Mouse (Mus musculus) testis, adult 2 months (tissue): ENCODE measurements around the gene Frs2. TPM values are rescaled to one million over a fixed set of nuclear protein-coding genes. Genes with fewer than 3 reads are reported as not detected.

ENCODE experiments used
- H3K27ac ChIP-seq: fragments of 200-500 bp; 2 replicates; pipeline ENCODE4 v1.5.1; 2012; ENCODE audit warnings: low read depth, low read length; ENCODE audit not compliant: control insufficient read depth, insufficient read depth
- H3K27me3 ChIP-seq: fragments of 200-500 bp; 2 replicates; pipeline ENCODE4 v1.6.1; 2012; ENCODE audit warnings: mild to moderate bottlenecking, low read length, moderate library complexity; ENCODE audit not compliant: control insufficient read depth, insufficient read depth
- H3K36me3 ChIP-seq: fragments of 200-500 bp; 2 replicates; pipeline ENCODE4 v1.6.1; 2012; ENCODE audit warnings: mild to moderate bottlenecking, low read length; ENCODE audit not compliant: control insufficient read depth, insufficient read depth
- H3K4me1 ChIP-seq: fragments of 200-500 bp; 2 replicates; pipeline ENCODE4 v1.6.1; 2012; ENCODE audit warnings: low read length; ENCODE audit not compliant: control insufficient read depth, insufficient read depth
- H3K4me3 ChIP-seq: fragments of 200-500 bp; 2 replicates; pipeline ENCODE4 v1.5.1; 2012; ENCODE audit warnings: low read depth, mild to moderate bottlenecking, low read length, moderate library complexity, mixed read lengths; ENCODE audit not compliant: control insufficient read depth
- CTCF ChIP-seq: fragments of 200-500 bp; IDR thresholded peaks from 2 replicates; pipeline ENCODE4 v1.5.1; 2012; ENCODE audit warnings: low read depth, mild to moderate bottlenecking, inconsistent platforms, low read length, moderate library complexity; ENCODE audit not compliant: control insufficient read depth, insufficient read depth, insufficient replicate concordance
- POLR2A ChIP-seq: fragments of 200-500 bp; IDR thresholded peaks from 2 replicates; pipeline ENCODE4 v1.6.1; 2012; ENCODE audit warnings: low read depth, mild to moderate bottlenecking, inconsistent platforms, low read length, moderate library complexity; ENCODE audit not compliant: control insufficient read depth
- polyA plus RNA-seq: library from polyadenylated mRNA; depleted of rRNA; stranded (reverse); fragments of >200 nt; gene quantifications from 2 replicates; pipeline ENCODE4 v1.2.3, GENCODE M21; 2012

Gene Frs2
- polyA plus RNA-seq, 1 experiment = 10.3 TPM

- Histone ChIP-seq H3K27me3 (no peaks in the 10 kb centered on the region), H3K4me3 (no peak overlapping the region), H3K4me1 (no peaks in the 10 kb centered on the region), H3K27ac (no peak overlapping the region), H3K36me3 (no peaks in the 10 kb centered on the region)
- TF ChIP-seq CTCF (no peak), POLR2A (no peak)
These were observed 29.9 kb downstream of the Frs2 start for GRCm38 (mm10) chr10:117118421-117118831.

- Histone ChIP-seq H3K4me1 (no peaks in the 10 kb centered on the region), H3K27ac (no peak overlapping the region), H3K36me3 (no peaks in the 10 kb centered on the region), H3K4me3 (no peak overlapping the region), H3K27me3 (no peaks in the 10 kb centered on the region)
- no peak for TF ChIP-seq POLR2A
- TF ChIP-seq CTCF = no peak
These were observed 32.7 kb downstream of the Frs2 start for GRCm38 (mm10) chr10:117115652-117116051.

GRCm38 (mm10) chr10:117112545-117112944 lies 35.8 kb downstream of the Frs2 start:
- no peaks in the 10 kb centered on the region for H3K27me3 ChIP-seq
- no peak overlapping the region for H3K4me3 ChIP-seq
- no peaks in the 10 kb centered on the region for H3K4me1 ChIP-seq
- H3K36me3 ChIP-seq = no peaks in the 10 kb centered on the region
- H3K27ac ChIP-seq = no peak overlapping the region
- TF ChIP-seq POLR2A (no peak), CTCF (no peak)

- H3K36me3 ChIP-seq = no peaks in the 10 kb centered on the region
- no peak for TF ChIP-seq POLR2A
- no peak for TF ChIP-seq CTCF
- no peaks in the 10 kb centered on the region for H3K4me1 ChIP-seq
- no peak overlapping the region for H3K4me3 ChIP-seq
- H3K27me3 ChIP-seq = no peaks in the 10 kb centered on the region
- no peak overlapping the region for H3K27ac ChIP-seq
These were observed 36.9 kb downstream of the Frs2 start for GRCm38 (mm10) chr10:117111455-117111854.

GRCm38 (mm10) chr10:117110271-117110670 lies 38.1 kb downstream of the Frs2 start:
- Histone ChIP-seq H3K4me3 (no peak overlapping the region), H3K4me1 (no peaks in the 10 kb centered on the region), H3K27ac (no peak overlapping the region), H3K27me3 (no peaks in the 10 kb centered on the region), H3K36me3 (no peaks in the 10 kb centered on the region)
- no peak for TF ChIP-seq CTCF
- no peak for TF ChIP-seq POLR2A

GRCm38 (mm10) chr10:117106686-117107085 lies 41.6 kb downstream of the Frs2 start:
- Histone ChIP-seq H3K36me3 (no peaks in the 10 kb centered on the region), H3K27ac (no peak overlapping the region), H3K4me3 (no peak overlapping the region), H3K27me3 (no peaks in the 10 kb centered on the region), H3K4me1 (no peaks in the 10 kb centered on the region)
- no peak for TF ChIP-seq POLR2A
- no peak for TF ChIP-seq CTCF

GRCm38 (mm10) chr10:117106244-117106643 lies 42.1 kb downstream of the Frs2 start:
- H3K36me3 ChIP-seq = no peaks in the 10 kb centered on the region
- H3K4me1 ChIP-seq = no peaks in the 10 kb centered on the region
- no peak overlapping the region for H3K27ac ChIP-seq
- no peak overlapping the region for H3K4me3 ChIP-seq
- H3K27me3 ChIP-seq = no peaks in the 10 kb centered on the region
- no peak for TF ChIP-seq CTCF
- TF ChIP-seq POLR2A = no peak

- no peak overlapping the region for H3K27ac ChIP-seq
- no peaks in the 10 kb centered on the region for H3K27me3 ChIP-seq
- no peak for TF ChIP-seq CTCF
- TF ChIP-seq POLR2A = no peak
- H3K4me1 ChIP-seq = no peaks in the 10 kb centered on the region
- no peak overlapping the region for H3K4me3 ChIP-seq
- H3K36me3 ChIP-seq = no peaks in the 10 kb centered on the region
These were observed 43.3 kb downstream of the Frs2 start for GRCm38 (mm10) chr10:117105015-117105414.
